Mouse (Mus musculus) spleen, adult 2 months (tissue): ENCODE data around the gene Gpr25.

Experiments used
- CTCF ChIP-seq: fragments of 200-500 bp; IDR thresholded peaks from 2 replicates; pipeline ENCODE4 v1.5.1; 2011; ENCODE audit warnings: mild to moderate bottlenecking, inconsistent platforms; ENCODE audit not compliant: insufficient read depth, insufficient read length, insufficient replicate concordance; ENCODE audit errors: extremely low read depth
- POLR2A ChIP-seq: fragments of 200-500 bp; IDR thresholded peaks from 2 replicates; pipeline ENCODE4 v1.6.1; 2011; ENCODE audit warnings: low read depth, low read length, inconsistent platforms

GRCm38 (mm10) chr1:136260635-136261238 is at the start of gene Gpr25:
- no peak for TF ChIP-seq CTCF
- TF ChIP-seq POLR2A: no peak
